Mouse (Mus musculus) hindbrain, embryonic 16.5 days (tissue): ENCODE results near the gene Acadm. TPM values are rescaled to one million over a fixed set of nuclear protein-coding genes. Genes with fewer than 3 reads are reported as not detected.
A peak's percentile ranks its signal among the peaks of the same experiment; 100 is the strongest.

ENCODE experiments used
- ATAC-seq: fragments of 200-750 bp; cut with Nextera tagmentation; 2 replicates; pipeline ENCODE4 v1.8.0; 2017; ENCODE audit warnings: moderate TSS enrichment, moderate library complexity
- H3K27ac ChIP-seq: fragments of 300-500 bp; sonication (generic); 2 replicates; pipeline ENCODE4 v1.5.1; 2014; ENCODE audit warnings: low read depth, mild to moderate bottlenecking, control low read depth, low read length, moderate library complexity
- H3K27me3 ChIP-seq: fragments of 300-500 bp; sonication (generic); replicated peaks from 2 replicates; pipeline ENCODE4 v1.6.1; 2014; ENCODE audit warnings: low read length; ENCODE audit not compliant: control insufficient read depth, insufficient read depth
- H3K36me3 ChIP-seq: fragments of 300-500 bp; sonication (generic); 2 replicates; pipeline ENCODE4 v1.6.1; 2014; ENCODE audit warnings: mild to moderate bottlenecking, low read length, moderate library complexity, mixed read lengths; ENCODE audit not compliant: control insufficient read depth, insufficient read depth
- H3K4me1 ChIP-seq: fragments of 300-500 bp; sonication (generic); 2 replicates; pipeline ENCODE4 v1.6.1; 2014; ENCODE audit warnings: low read depth, low read length; ENCODE audit not compliant: control insufficient read depth, insufficient read depth
- H3K4me2 ChIP-seq: fragments of 300-500 bp; sonication (generic); 2 replicates; pipeline ENCODE4 v1.6.1; 2014; ENCODE audit warnings: mild to moderate bottlenecking, low read length, control low read depth, moderate library complexity
- H3K4me3 ChIP-seq: fragments of 300-500 bp; sonication (generic); 2 replicates; pipeline ENCODE4 v1.5.1; 2014; ENCODE audit warnings: mild to moderate bottlenecking, low read length, control low read depth, moderate library complexity
- H3K9ac ChIP-seq: fragments of 300-500 bp; sonication (generic); 2 replicates; pipeline ENCODE4 v1.6.1; 2014; ENCODE audit warnings: low read depth, mild to moderate bottlenecking, control low read depth, low read length, moderate library complexity
- H3K9me3 ChIP-seq: fragments of 300-500 bp; sonication (generic); 2 replicates; pipeline ENCODE4 v1.6.1; 2014; ENCODE audit warnings: mild to moderate bottlenecking, low read length, moderate library complexity; ENCODE audit not compliant: control insufficient read depth
- WGBS: fragments of 180-500 bp; shearing (Covaris S2); extraction: QIAGEN DNeasy Blood & Tissue Kit; methylation state at CpG from one replicate; pipeline ENCODE4 v1.1.7; 2014; 5-methylcytosine and 5-hydroxymethylcytosine counted together
- polyA plus RNA-seq: library from polyadenylated mRNA; unstranded; fragments of >200 nt; fragmentation: Nextera tagmentation; extraction: Ambion mirVana; gene quantifications from 2 replicates; pipeline ENCODE4 v1.2.1, GENCODE M21; 2015

Acadm gene
- polyA plus RNA-seq, 1 experiment from 2014 or later, result 69.1 TPM

DNA sequence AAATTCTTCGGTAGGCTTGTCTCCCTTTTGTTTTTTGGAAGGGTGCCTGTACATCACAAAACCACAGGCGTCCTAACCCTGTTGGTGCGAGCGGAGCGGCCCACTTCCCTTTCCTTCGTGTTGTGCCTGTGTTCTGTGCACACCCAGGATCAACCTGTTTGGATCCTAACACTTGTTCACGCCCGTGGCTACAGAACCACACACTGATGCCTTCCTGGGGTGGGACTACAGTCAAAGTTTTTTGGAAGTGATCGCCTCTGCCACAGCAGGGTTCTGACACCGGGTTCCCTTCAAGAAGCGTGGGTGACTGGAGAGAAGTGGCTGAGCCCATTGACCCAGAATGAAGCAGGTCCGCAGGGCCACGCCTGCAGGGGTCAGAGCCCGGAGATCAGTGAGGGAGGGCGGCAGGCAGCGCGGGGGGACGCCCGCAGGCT lies 514 bp downstream of the Acadm start:
- Histone ChIP-seq H3K4me3 (peak overlapping the region; percentile 80), H3K9me3 (no peaks in the 10 kb centered on the region), H3K27me3 (no peaks in the 10 kb centered on the region), H3K27ac (peak overlapping the region; percentile 85), H3K4me1 (peaks cover 7% of the 10 kb centered on the region), H3K4me2 (peak overlapping the region; percentile 78), H3K36me3 (no peaks in the 10 kb centered on the region), H3K9ac (peak overlapping the region; percentile 86)
- under 1% methylated on average over 19 of the region's 19 CpGs for WGBS
- ATAC-seq, result peak; percentile 54

DNA sequence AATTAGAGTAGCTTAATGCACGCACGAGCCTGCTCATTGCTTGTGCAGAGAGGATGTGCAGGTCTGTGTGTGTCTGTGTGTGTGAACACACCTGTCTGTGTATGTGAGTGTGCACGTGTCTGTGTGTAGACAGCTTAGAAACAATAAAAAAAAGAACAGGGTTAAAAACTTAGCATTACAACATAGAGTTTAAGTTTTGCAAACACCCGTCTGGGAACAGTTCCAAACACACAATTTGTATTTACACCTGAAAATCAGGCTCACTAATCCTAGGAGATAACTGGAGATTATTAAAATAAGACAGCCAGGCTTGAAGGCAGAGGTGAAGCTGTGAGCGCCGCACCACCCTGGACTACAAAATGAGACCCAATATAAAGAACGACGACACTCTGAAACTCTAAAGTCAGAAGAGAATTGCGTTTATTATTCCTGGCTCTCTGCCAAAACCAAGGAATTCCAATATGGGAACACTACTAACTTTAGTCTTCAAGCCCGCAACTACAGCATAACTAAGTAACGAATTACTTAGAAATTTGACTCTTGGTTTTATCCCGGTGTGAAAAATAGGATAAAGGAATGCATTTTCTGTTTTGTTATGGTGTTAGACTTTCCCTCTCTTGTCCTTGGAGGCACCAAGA lies 1.3 kb downstream of the Acadm start:
- Histone ChIP-seq H3K27ac (no peak overlapping the region), H3K9me3 (no peaks in the 10 kb centered on the region), H3K4me3 (peak overlapping the region; percentile 80), H3K4me2 (peak overlapping the region; percentile 78), H3K4me1 (peaks cover 7% of the 10 kb centered on the region), H3K36me3 (no peaks in the 10 kb centered on the region), H3K9ac (no peak overlapping the region), H3K27me3 (no peaks in the 10 kb centered on the region)
- no peak for ATAC-seq
- 29% methylated on average over 12 of the region's 12 CpGs for whole genome bisulfite sequencing

DNA sequence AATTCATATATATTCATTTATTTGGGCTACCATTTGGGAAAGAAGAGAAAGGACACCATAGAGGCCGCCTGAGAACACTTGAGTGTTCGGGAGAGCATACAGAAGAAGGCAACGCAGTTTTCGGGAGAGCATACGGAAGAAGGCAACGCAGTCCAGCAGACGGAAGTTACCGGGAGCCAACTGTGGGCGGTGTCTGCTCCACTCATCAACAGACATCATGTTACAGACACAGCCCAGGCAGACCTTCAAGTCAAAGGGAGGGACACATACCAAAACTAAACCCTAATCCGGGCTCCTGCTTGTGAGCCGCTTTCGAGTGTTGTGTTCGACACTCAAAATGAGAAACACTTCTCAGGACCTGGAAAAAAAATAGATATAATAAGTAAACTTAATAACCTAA lies 2.8 kb downstream of the Acadm start:
- no peak for ATAC-seq
- no peak overlapping the region for H3K4me2 ChIP-seq
- no peak overlapping the region for H3K27ac ChIP-seq
- H3K4me1 ChIP-seq, result peaks cover 7% of the 10 kb centered on the region
- H3K36me3 ChIP-seq, result no peaks in the 10 kb centered on the region
- H3K4me3 ChIP-seq, result no peak overlapping the region
- 95% methylated on average over 13 of the region's 13 CpGs for WGBS
- no peaks in the 10 kb centered on the region for H3K9me3 ChIP-seq
- H3K27me3 ChIP-seq, result no peaks in the 10 kb centered on the region
- H3K9ac ChIP-seq, result no peak overlapping the region

DNA sequence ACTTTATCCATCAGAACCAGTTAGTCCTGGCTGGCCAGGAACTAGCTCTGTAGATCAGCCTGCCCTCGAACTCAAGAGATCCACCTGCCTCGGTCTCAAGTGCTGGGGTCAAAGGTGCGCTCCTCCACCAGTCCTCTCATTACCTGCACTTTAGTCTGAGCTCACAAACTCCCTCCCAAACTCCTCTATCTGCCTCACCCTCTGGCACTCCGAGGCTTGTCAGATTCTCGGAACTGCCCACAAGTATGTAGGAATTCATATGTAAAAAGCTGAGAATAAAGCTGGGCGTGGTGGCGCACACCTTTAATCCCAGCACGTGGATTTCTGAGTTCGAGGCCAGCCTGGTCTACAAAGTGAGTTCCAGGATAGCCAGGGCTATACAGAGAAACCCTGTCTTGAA lies 3.9 kb downstream of the Acadm start:
- ATAC-seq, result no peak
- H3K9ac ChIP-seq, result no peak overlapping the region
- no peak overlapping the region for H3K27ac ChIP-seq
- no peak overlapping the region for H3K4me2 ChIP-seq
- peaks cover 7% of the 10 kb centered on the region for H3K4me1 ChIP-seq
- no peaks in the 10 kb centered on the region for H3K27me3 ChIP-seq
- 95% methylated on average over 9 of the region's 9 CpGs for WGBS
- no peaks in the 10 kb centered on the region for H3K9me3 ChIP-seq
- no peak overlapping the region for H3K4me3 ChIP-seq
- H3K36me3 ChIP-seq, result no peaks in the 10 kb centered on the region; the same call in 1 of the 2 replicates

- H3K4me1 ChIP-seq, result peaks cover 4% of the 10 kb centered on the region
- 79% methylated on average over 8 of the region's 8 CpGs for WGBS
- H3K4me2 ChIP-seq, result no peak overlapping the region
- no peaks in the 10 kb centered on the region for H3K27me3 ChIP-seq
- no peak overlapping the region for H3K9ac ChIP-seq
- ATAC-seq, result no peak
- H3K27ac ChIP-seq, result no peak overlapping the region
- H3K36me3 ChIP-seq, result no peaks in the 10 kb centered on the region; the same call in 1 of the 2 replicates
- no peak overlapping the region for H3K4me3 ChIP-seq
- H3K9me3 ChIP-seq, result no peaks in the 10 kb centered on the region
Observed at GRCm38 (mm10) chr3:153940021-153940420, 4.4 kb downstream of the Acadm start.

- Histone ChIP-seq H3K9me3 (no peaks in the 10 kb centered on the region), H3K4me1 (no peaks in the 10 kb centered on the region), H3K4me3 (no peak overlapping the region), H3K27ac (no peak overlapping the region), H3K4me2 (no peak overlapping the region), H3K27me3 (no peaks in the 10 kb centered on the region), H3K36me3 (peaks cover 9% of the 10 kb centered on the region), H3K9ac (no peak overlapping the region)
- no peak for ATAC-seq
- WGBS, result 96% methylated on average over 17 of the region's 17 CpGs
Observed at GRCm38 (mm10) chr3:153937116-153937810, 7.2 kb downstream of the Acadm start.

- no peak for ATAC-seq
- H3K9me3 ChIP-seq, result no peaks in the 10 kb centered on the region
- no peak overlapping the region for H3K4me3 ChIP-seq
- no peaks in the 10 kb centered on the region for H3K27me3 ChIP-seq
- no peak overlapping the region for H3K4me2 ChIP-seq
- no peaks in the 10 kb centered on the region for H3K4me1 ChIP-seq
- no peak overlapping the region for H3K9ac ChIP-seq
- H3K36me3 ChIP-seq, result peaks cover 10% of the 10 kb centered on the region
- 92% methylated on average over 9 of the region's 9 CpGs for WGBS
- H3K27ac ChIP-seq, result no peak overlapping the region
Observed at GRCm38 (mm10) chr3:153935878-153936277, 8.6 kb downstream of the Acadm start.

GRCm38 (mm10) chr3:153932461-153932860 lies 12.0 kb downstream of the Acadm start:
- Histone ChIP-seq H3K9ac (no peak overlapping the region), H3K27ac (no peak overlapping the region), H3K36me3 (peaks cover 16% of the 10 kb centered on the region), H3K4me2 (no peak overlapping the region), H3K4me1 (no peaks in the 10 kb centered on the region), H3K27me3 (no peaks in the 10 kb centered on the region), H3K4me3 (no peak overlapping the region), H3K9me3 (no peaks in the 10 kb centered on the region)
- WGBS, result 91% methylated on average over 5 of the region's 5 CpGs
- no peak for ATAC-seq

DNA sequence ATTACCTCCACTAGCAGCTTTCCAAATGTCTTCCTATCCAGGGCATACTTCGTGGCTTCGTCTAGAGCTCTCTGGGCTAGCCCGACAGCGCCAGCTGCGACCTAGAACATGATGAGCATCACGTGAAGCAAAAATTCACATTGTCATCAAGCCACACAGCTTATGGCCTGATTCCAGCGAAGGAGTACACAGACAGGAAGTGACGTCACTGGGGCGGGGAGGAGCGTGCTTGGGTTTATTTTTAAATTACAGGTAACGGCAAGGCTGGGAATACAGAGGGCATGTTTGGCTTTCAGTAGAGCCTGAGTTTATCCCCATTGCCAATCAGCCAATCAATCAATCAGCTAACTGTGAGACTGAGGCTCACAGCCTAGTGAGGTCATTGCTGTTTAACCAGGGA lies 14.9 kb downstream of the Acadm start:
- no peak overlapping the region for H3K27ac ChIP-seq
- H3K4me2 ChIP-seq, result no peak overlapping the region
- H3K4me3 ChIP-seq, result no peak overlapping the region
- H3K4me1 ChIP-seq, result no peaks in the 10 kb centered on the region
- H3K9me3 ChIP-seq, result no peaks in the 10 kb centered on the region
- no peak for ATAC-seq
- H3K9ac ChIP-seq, result no peak overlapping the region
- no peaks in the 10 kb centered on the region for H3K27me3 ChIP-seq
- 91% methylated on average over 11 of the region's 11 CpGs for WGBS
- H3K36me3 ChIP-seq, result peaks cover 20% of the 10 kb centered on the region
